Mouse (Mus musculus) G1E (cell line): ENCODE results near the gene Pla2g6.

Experiments used
- CTCF ChIP-seq: IDR thresholded peaks from 2 replicates; pipeline ENCODE4 v1.5.1; 2012; ENCODE audit warnings: low read depth, low read length, inconsistent platforms, mixed read lengths
- GATA1 ChIP-seq: IDR thresholded peaks from 2 replicates; pipeline ENCODE4 v1.6.1; 2012; ENCODE audit warnings: borderline replicate concordance, low read length, inconsistent platforms, mixed read lengths
- TAL1 ChIP-seq: conservative IDR thresholded peaks from 2 replicates; pipeline ENCODE4 v1.6.1; 2012; ENCODE audit warnings: low read depth, low read length, inconsistent platforms, mixed read lengths

GRCm38 (mm10) chr15:79328939-79329275, 717 bp upstream of the Pla2g6 start:
- TF ChIP-seq GATA1: no peak
- no peak for TF ChIP-seq TAL1
- no peak for TF ChIP-seq CTCF
